Mouse (Mus musculus) intestine, embryonic 16.5 days (tissue): ENCODE data around the gene Scai. TPM values are rescaled to one million over a fixed set of nuclear protein-coding genes. Genes with fewer than 3 reads are reported as not detected.
"Not testable (repeated sequence)": the region's sequence is repeated elsewhere in the genome, so short reads cannot be mapped to it uniquely, and the experiment has no call there.

Source experiments
- ATAC-seq: fragments of 200-750 bp; cut with Nextera tagmentation; 2 replicates; pipeline ENCODE4 v1.8.0; 2017; ENCODE audit warnings: moderate TSS enrichment, moderate library complexity
- H3K27ac ChIP-seq: fragments of 300-500 bp; sonication (generic); 2 replicates; pipeline ENCODE4 v1.5.1; 2014; ENCODE audit warnings: mild to moderate bottlenecking, low read length
- H3K27me3 ChIP-seq: fragments of 300-500 bp; sonication (generic); replicated peaks from 2 replicates; pipeline ENCODE4 v1.6.1; 2014; ENCODE audit warnings: low read length, control low read depth, mixed read lengths; ENCODE audit not compliant: control insufficient read depth, insufficient read depth
- H3K36me3 ChIP-seq: fragments of 300-500 bp; sonication (generic); 2 replicates; pipeline ENCODE4 v1.6.1; 2014; ENCODE audit warnings: low read length, control low read depth; ENCODE audit not compliant: control insufficient read depth, insufficient read depth
- H3K4me1 ChIP-seq: fragments of 300-500 bp; sonication (generic); 2 replicates; pipeline ENCODE4 v1.6.1; 2014; ENCODE audit warnings: low read length, control low read depth, mixed read lengths; ENCODE audit not compliant: control insufficient read depth, insufficient read depth
- H3K4me2 ChIP-seq: fragments of 300-500 bp; sonication (generic); 2 replicates; pipeline ENCODE4 v1.6.1; 2014; ENCODE audit warnings: low read depth, low read length, control low read depth
- H3K4me3 ChIP-seq: fragments of 300-500 bp; sonication (generic); 2 replicates; pipeline ENCODE4 v1.5.1; 2014; ENCODE audit warnings: mild to moderate bottlenecking, low read length
- H3K9ac ChIP-seq: fragments of 300-500 bp; sonication (generic); 2 replicates; pipeline ENCODE4 v1.6.1; 2014; ENCODE audit warnings: low read depth, low read length
- H3K9me3 ChIP-seq: fragments of 300-500 bp; sonication (generic); 2 replicates; pipeline ENCODE4 v1.6.1; 2016; ENCODE audit warnings: low read length, control low read depth; ENCODE audit not compliant: control insufficient read depth
- WGBS: fragments of 180-500 bp; shearing (Covaris S2); extraction: QIAGEN DNeasy Blood & Tissue Kit; methylation state at CpG from one replicate; pipeline ENCODE4 v1.1.7; 2014; 5-methylcytosine and 5-hydroxymethylcytosine counted together
- polyA plus RNA-seq: library from polyadenylated mRNA; unstranded; fragments of >200 nt; fragmentation: Nextera tagmentation; extraction: Ambion mirVana; gene quantifications from 2 replicates; pipeline ENCODE4 v1.2.1, GENCODE M21; 2015

Scai gene
- 3.9 and 4.2 TPM in 2 replicates for polyA plus RNA-seq

- Histone ChIP-seq H3K4me3 (peak within 1 kb of the TSS; percentile 100), H3K9me3 (no peaks in the 10 kb centered on the region), H3K36me3 (no peaks in the 10 kb centered on the region), H3K4me2 (peak within 1 kb of the TSS; percentile 86), H3K4me1 (peaks cover 5% of the 10 kb centered on the region; the same call in 1 of the 2 replicates), H3K27ac (peak within 1 kb of the TSS; percentile 91), H3K27me3 (no peaks in the 10 kb centered on the region), H3K9ac (peak within 1 kb of the TSS; percentile 92)
- WGBS: under 1% methylated on average over 40 of the region's 41 CpGs
- ATAC-seq: peak; percentile 100
These were observed at the start of gene Scai for GRCm38 (mm10) chr2:39190561-39191056. Gene Scai, minus strand, starts transcription at chr2:39190734.

- ATAC-seq: no peak
- Histone ChIP-seq H3K9ac (peak overlapping the region; percentile 56; the same call in 1 of the 2 replicates), H3K27ac (no peak overlapping the region), H3K9me3 (no peaks in the 10 kb centered on the region), H3K36me3 (no peaks in the 10 kb centered on the region), H3K4me1 (peaks cover 6% of the 10 kb centered on the region), H3K27me3 (no peaks in the 10 kb centered on the region), H3K4me3 (peak overlapping the region; percentile 75), H3K4me2 (peak overlapping the region; percentile 58)
- WGBS: 40% methylated on average over 3 of the region's 3 CpGs
These were observed 36.2 kb upstream of the Scai start for GRCm38 (mm10) chr2:39226731-39227130.

- Histone ChIP-seq H3K4me2 (peak within 1 kb of the TSS; percentile 67), H3K36me3 (no peaks in the 10 kb centered on the region), H3K27ac (peak within 1 kb of the TSS; percentile 92), H3K9ac (peak within 1 kb of the TSS; percentile 86), H3K27me3 (no peaks in the 10 kb centered on the region), H3K9me3 (no peaks in the 10 kb centered on the region), H3K4me3 (peak within 1 kb of the TSS; percentile 75), H3K4me1 (peaks cover 6% of the 10 kb centered on the region)
- under 1% methylated on average over 49 of the region's 56 CpGs for WGBS
- peak; percentile 99 for ATAC-seq
These were observed 35.6 kb upstream of the Scai start, which contains the start of gene Ppp6c for GRCm38 (mm10) chr2:39226019-39226640. Gene Ppp6c, minus strand, starts transcription at chr2:39226451.

- H3K9me3 ChIP-seq, H3K36me3 ChIP-seq, H3K27me3 ChIP-seq, H3K4me1 ChIP-seq: not testable (repeated sequence)
- H3K4me2 ChIP-seq: peak overlapping the region; percentile 67
- peak overlapping the region; percentile 86 for H3K9ac ChIP-seq
- ATAC-seq: peak; percentile 56; the same call in 1 of the 2 replicates
- WGBS: 3% methylated on average over 33 of the region's 36 CpGs
- peak overlapping the region; percentile 92 for H3K27ac ChIP-seq
- H3K4me3 ChIP-seq: peak overlapping the region; percentile 75
These were observed 34.9 kb upstream of the Scai start for GRCm38 (mm10) chr2:39225331-39226018.

- Histone ChIP-seq H3K4me2 (peak overlapping the region; percentile 47), H3K36me3 (no peaks in the 10 kb centered on the region), H3K9me3 (no peaks in the 10 kb centered on the region), H3K4me3 (0 out of 2 replicates have a peak overlapping the region, but pooled peaks have one; percentile 12), H3K27me3 (no peaks in the 10 kb centered on the region), H3K27ac (no peak overlapping the region), H3K4me1 (peaks cover 6% of the 10 kb centered on the region), H3K9ac (no peak overlapping the region)
- ATAC-seq: no peak
These were observed 34.1 kb upstream of the Scai start for GRCm38 (mm10) chr2:39224621-39225020.

- no peaks in the 10 kb centered on the region for H3K9me3 ChIP-seq
- 93% methylated on average over 6 of the region's 6 CpGs for WGBS
- H3K27me3 ChIP-seq: no peaks in the 10 kb centered on the region
- no peak for ATAC-seq
- H3K4me1 ChIP-seq: peaks cover 6% of the 10 kb centered on the region; the same call in 1 of the 2 replicates
- H3K4me3 ChIP-seq: no peak overlapping the region
- H3K9ac ChIP-seq: no peak overlapping the region
- no peak overlapping the region for H3K27ac ChIP-seq
- no peak overlapping the region for H3K4me2 ChIP-seq
- no peaks in the 10 kb centered on the region for H3K36me3 ChIP-seq
These were observed 29.5 kb upstream of the Scai start for GRCm38 (mm10) chr2:39220010-39220409.

- no peak overlapping the region for H3K4me3 ChIP-seq
- ATAC-seq: no peak
- WGBS: 77% methylated on average over 3 of the region's 3 CpGs
- H3K36me3 ChIP-seq: no peaks in the 10 kb centered on the region
- no peak overlapping the region for H3K4me2 ChIP-seq
- no peaks in the 10 kb centered on the region for H3K9me3 ChIP-seq
- H3K4me1 ChIP-seq: no peaks in the 10 kb centered on the region
- no peak overlapping the region for H3K27ac ChIP-seq
- no peak overlapping the region for H3K9ac ChIP-seq
- H3K27me3 ChIP-seq: no peaks in the 10 kb centered on the region
These were observed 28.5 kb upstream of the Scai start for GRCm38 (mm10) chr2:39219034-39219433.

- H3K9me3 ChIP-seq: no peaks in the 10 kb centered on the region
- no peak overlapping the region for H3K4me3 ChIP-seq
- H3K27me3 ChIP-seq: no peaks in the 10 kb centered on the region
- H3K4me1 ChIP-seq: no peaks in the 10 kb centered on the region
- ATAC-seq: no peak
- WGBS: 92% methylated on average over 4 of the region's 4 CpGs
- H3K4me2 ChIP-seq: no peak overlapping the region
- H3K9ac ChIP-seq: no peak overlapping the region
- no peaks in the 10 kb centered on the region for H3K36me3 ChIP-seq
- H3K27ac ChIP-seq: no peak overlapping the region
These were observed 26.6 kb upstream of the Scai start for GRCm38 (mm10) chr2:39217150-39217549.

GRCm38 (mm10) chr2:39210738-39211137, 20.2 kb upstream of the Scai start:
- Histone ChIP-seq H3K27me3 (no peaks in the 10 kb centered on the region), H3K9me3 (no peaks in the 10 kb centered on the region), H3K4me3 (no peak overlapping the region), H3K4me1 (no peaks in the 10 kb centered on the region), H3K27ac (no peak overlapping the region), H3K36me3 (no peaks in the 10 kb centered on the region), H3K9ac (no peak overlapping the region), H3K4me2 (no peak overlapping the region)
- no peak for ATAC-seq
- 87% methylated on average over 4 of the region's 4 CpGs for WGBS
